16 mouse cellular contexts compared by ENCODE assay signal in the genomic region with DNA sequence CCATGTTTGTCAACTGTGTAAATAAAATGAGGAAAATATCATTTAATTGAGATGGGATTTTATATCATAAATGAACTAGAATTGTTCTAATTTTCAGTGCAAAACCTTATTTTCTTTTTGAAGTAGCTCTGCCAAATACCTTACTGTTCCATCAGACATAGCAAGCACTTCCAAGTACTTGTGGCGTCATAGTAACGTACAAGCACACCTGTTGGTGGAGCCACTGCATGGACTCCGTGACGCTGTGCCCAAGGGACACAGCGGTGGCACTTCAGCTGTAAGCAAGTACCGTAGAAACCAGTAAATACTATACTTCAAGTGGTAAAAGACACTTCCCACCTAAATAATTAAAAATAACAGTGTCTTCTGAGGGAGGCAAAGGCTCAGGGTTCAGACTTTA.
"Had no signal": no experiment of that assay in that cellular context is flagged by ENCODE, and none has a peak within 500 bp of the region (broad histone marks: within the 10 kb centered on the region; RNA-seq: fewer than 3 reads in every experiment).

No protein-coding gene starts in this region.

- DNase-seq: retina, postnatal 1 day; right cerebral cortex, adult 18-20 months; right cerebral cortex, postnatal 14 days; right cerebral cortex, postnatal 25 days; right cerebral cortex, postnatal 4 days; spleen, adult 18-20 months; thymus, adult 18-20 months; thymus, adult 2 months; thymus, postnatal 14 days; thymus, postnatal 25 days; thymus, postnatal 36 days; thymus, postnatal 4 days had no signal

- H3K9ac ChIP-seq: neural tube, embryonic 13.5 days; neural tube, embryonic 15.5 days; stomach, embryonic 15.5 days had no signal

- H3K4me2 ChIP-seq: neural tube, embryonic 13.5 days; neural tube, embryonic 15.5 days; stomach, embryonic 15.5 days had no signal

- H3K27me3 ChIP-seq: neural tube, embryonic 13.5 days; neural tube, embryonic 15.5 days; stomach, embryonic 15.5 days had no signal

- H3K27ac ChIP-seq: neural tube, embryonic 13.5 days; neural tube, embryonic 15.5 days; stomach, embryonic 15.5 days; stomach, postnatal 0 days had no signal

- H3K4me1 ChIP-seq: neural tube, embryonic 13.5 days; neural tube, embryonic 15.5 days; stomach, embryonic 15.5 days had no signal

- H3K9me3 ChIP-seq: neural tube, embryonic 13.5 days; neural tube, embryonic 15.5 days; stomach, embryonic 15.5 days had no signal

- H3K4me3 ChIP-seq: neural tube, embryonic 13.5 days; neural tube, embryonic 15.5 days; stomach, embryonic 15.5 days had no signal
